Mouse (Mus musculus) liver, embryonic 14.5 days (tissue): Measurements from ENCODE around the gene Smchd1.

Experiments used
- CTCF ChIP-seq: IDR thresholded peaks from 2 replicates; pipeline ENCODE4 v1.5.1; 2016; ENCODE audit warnings: antibody characterized with exemption, low read depth, control low read depth
- EP300 ChIP-seq: IDR thresholded peaks from 2 replicates; pipeline ENCODE4 v1.6.1; 2016; ENCODE audit warnings: antibody characterized with exemption, low read depth

- TF ChIP-seq CTCF (no peak), EP300 (no peak)
Measured at GRCm38 (mm10) chr17:71460312-71460711, 14.8 kb downstream of the Smchd1 start.
